Mouse (Mus musculus): ENCODE data around the gene Klc1. TPM values are rescaled to one million over a fixed set of nuclear protein-coding genes. Genes with fewer than 3 reads are reported as not detected.

Klc1 gene
- total and polyA plus RNA-seq, 3 experiments: 71.6 to 107 (median 87.7) TPM

- peak; percentile 99 for DNase-seq
These were observed 55.3 kb downstream of the Klc1 start, which contains the start of the genes Xrcc3 and Zfyve21 for GRCm38 (mm10) chr12:111813766-111814617. TSS of gene Xrcc3 (minus strand) at chr12:111813873. TSS of gene Zfyve21 (plus strand) at chr12:111814170.

DNA sequence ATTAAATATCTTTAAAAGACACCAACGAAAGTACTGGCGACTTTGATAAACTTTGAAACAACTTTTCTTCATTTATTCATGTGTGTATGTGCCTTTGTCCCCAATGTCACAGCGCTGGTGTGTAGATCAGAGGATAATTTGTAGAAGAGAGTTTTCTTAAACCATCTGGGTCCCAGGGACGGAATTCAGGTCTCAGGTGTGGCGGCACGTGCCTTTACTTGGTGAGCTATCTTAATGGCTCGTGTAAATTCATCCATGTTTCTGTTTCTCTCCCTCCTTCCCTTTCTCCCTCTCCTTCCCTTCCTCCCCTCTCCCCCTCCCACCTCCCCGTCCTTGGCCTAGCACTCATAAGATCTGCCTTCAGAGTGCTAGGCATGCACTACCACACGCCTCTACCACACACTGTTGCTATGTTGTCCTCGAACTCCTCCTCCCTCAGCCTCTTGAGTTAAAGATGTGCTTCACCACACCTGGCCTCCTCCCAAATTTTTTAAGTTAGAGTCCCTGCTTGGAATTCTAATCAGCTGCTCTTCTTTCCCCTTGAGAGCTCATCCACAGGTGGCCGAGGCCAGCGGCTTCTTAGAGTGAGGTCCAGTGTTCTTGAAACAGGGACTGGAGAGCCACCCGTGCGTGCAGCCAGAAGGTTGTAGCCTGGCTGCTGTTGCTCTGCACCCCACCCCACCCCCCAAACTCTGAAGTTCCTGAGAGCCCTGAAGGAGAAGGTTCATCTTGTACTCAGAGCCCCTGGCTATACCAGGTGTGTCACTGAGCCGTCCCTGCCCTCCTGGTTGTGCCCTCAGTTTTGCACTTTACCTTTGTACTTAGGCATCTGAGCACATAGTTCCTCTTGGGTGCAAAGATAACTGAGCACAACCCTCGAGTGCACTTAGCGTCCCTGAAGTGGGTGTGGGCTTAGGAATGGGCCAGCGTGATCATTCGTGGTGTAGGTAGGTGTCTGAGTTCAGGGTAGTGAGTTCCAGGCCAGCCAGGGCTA is 56.4 kb downstream of the Klc1 start:
- peak; percentile 52 for DNase-seq

DNA sequence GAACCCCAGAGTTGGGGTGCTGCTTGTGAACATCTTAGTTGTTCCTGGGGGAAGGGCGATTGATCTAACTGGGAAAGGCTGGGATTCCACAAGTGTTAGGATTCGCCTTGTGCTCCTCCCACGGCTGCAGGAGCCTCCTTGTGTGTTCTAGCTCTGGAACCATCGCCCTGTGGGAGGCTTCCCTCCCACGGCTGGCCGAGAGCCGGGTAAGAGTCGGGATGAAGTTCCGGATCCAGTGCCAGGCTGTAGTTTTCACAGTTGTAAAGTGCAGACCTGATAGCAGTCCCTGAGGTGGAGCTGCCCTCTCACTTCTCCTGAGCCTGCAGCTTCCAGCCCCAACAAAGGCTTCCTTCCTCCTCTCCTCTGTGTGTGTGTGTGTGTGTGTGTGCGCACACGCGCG is 57.9 kb downstream of the Klc1 start:
- DNase-seq: peak; percentile 66

- no peak for DNase-seq
These were observed 58.3 kb downstream of the Klc1 start for GRCm38 (mm10) chr12:111816967-111817366.

- DNase-seq: peak; percentile 65
These were observed 59.3 kb downstream of the Klc1 start for GRCm38 (mm10) chr12:111817991-111818390.

- peak; percentile 64 for DNase-seq
These were observed 61.3 kb downstream of the Klc1 start for GRCm38 (mm10) chr12:111819936-111820335.

GRCm38 (mm10) chr12:111820708-111821107 is 62.1 kb downstream of the Klc1 start:
- no peak for DNase-seq

DNA sequence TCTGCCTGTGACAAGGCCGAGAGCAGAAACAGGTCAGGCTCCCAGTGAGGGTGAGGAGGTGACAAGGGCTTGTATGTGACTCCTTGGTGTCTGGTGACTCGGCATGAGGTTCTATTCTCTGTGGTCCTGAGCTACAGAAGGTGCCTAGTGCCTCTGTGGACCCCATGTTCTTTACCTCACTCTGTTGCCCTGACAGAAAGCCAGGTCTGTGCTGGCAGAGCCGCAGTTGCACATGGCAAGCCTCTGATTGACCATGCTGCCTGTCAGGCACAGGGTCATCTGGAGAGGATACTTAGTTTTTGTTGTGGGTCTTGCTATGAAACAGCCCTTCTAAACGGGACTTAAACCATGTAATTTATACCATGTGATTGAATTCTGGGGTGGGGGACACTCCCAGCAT is 63.3 kb downstream of the Klc1 start:
- DNase-seq: no peak

DNA sequence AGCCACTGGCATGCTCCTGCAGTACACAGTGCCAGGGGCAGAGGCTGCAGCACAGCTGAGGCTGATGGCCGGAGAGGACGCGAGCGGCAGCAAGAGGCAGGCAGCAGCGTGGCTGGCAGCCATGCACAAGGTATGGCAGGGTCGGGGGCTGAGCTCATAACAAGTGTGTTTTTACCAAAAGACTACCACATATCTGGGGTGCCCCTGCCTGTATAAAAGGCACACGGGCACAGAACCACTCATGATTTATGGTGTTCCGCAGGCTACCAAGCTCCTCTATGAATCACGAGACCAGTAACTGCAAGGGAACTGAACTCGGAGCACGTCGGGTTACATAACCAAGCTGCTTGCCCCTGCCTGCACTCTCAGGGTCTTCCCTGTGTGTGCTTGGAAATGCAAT is 68.9 kb downstream of the Klc1 start:
- DNase-seq: no peak

DNA sequence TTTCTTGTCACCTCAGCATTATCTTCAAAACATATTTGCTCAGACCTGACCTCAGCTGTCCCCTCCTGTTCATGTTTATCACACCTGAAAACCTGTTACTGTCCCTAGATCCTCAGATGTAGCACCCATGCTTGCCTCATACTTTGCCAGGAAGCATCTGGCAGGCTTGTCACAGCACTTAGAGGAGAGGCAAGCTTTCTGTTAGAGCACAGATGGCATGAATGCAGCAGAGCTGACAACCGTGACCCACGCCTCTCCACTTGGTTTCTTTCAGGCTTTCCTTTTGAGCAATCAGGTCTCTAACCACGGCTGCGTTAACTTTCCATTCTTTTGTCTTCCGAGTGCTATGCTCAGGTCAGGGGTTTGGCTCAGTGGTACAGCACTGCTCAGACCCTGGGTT is 70.8 kb downstream of the Klc1 start:
- no peak for DNase-seq

DNA sequence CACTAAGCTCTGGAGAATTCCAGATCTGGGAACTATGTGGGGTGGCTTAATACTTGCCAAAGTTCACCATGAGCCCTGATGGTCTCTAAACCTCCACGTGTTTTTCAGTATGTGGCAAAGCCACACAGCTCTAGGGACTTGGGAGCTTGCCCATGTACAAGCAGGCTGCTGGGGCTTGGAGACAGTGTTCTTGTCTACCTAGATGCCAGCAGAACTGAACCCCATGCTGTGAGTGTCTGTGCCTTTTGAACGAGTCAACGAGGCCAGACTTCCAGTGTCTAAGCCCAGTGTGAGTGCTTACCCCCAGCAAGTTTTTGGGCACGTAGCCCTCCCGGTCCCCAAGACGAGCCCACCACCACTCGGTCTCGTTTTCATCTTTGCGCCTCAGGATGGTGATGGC is 71.3 kb downstream of the Klc1 start:
- DNase-seq: no peak

- DNase-seq: no peak
These were observed 71.7 kb downstream of the Klc1 start for GRCm38 (mm10) chr12:111830375-111830774.

DNA sequence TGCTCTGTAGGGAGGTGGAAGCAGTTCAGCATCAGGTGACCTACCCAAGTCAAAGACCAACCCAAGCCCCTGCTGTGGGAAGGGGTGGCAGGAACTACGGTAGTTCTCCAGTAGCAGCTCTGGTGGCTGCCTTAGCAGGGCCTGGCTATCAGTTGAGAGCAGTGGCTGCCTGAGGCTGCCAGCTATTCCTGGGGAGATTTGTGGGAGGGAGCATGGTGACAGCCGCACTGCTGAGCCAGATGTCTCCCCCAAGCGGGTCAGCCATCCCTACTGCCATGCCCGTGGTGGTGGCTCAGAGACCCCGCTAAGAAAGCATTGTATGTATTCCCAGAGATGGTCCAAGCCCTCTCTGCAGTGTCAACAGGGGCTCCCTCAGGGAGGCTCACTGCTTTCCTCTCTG is 74.0 kb downstream of the Klc1 start:
- no peak for DNase-seq

- no peak for DNase-seq
These were observed 74.8 kb downstream of the Klc1 start for GRCm38 (mm10) chr12:111833457-111833856.

- DNase-seq: no peak
These were observed 84.2 kb downstream of the Klc1 start for GRCm38 (mm10) chr12:111842565-111843433.

GRCm38 (mm10) chr12:111843470-111843869 is 84.8 kb downstream of the Klc1 start:
- DNase-seq: no peak

- no peak for DNase-seq
These were observed 87.3 kb downstream of the Klc1 start for GRCm38 (mm10) chr12:111845953-111846352.

GRCm38 (mm10) chr12:111846815-111847214 is 88.2 kb downstream of the Klc1 start:
- no peak for DNase-seq

GRCm38 (mm10) chr12:111848300-111848798 is 89.7 kb downstream of the Klc1 start:
- DNase-seq: peak; percentile 31

DNA sequence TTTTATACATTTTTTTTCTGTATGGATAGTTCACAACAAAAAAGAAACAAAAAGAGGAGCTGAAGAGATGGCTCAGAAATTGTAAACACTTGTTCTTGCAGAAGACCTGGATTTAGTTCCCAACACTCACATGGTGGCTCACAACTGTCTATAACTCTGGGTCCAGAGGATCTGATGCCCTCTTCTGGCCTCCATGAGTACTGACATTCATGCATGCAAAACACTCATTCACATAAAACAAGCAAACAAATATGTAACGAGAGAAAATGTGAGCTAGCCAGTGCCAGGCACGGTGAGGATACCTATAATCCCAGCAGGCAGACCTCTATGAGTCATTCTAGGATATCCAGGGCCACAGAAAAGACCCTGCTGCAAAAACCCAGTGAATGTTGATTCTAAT is 92.6 kb downstream of the Klc1 start:
- DNase-seq: no peak

DNA sequence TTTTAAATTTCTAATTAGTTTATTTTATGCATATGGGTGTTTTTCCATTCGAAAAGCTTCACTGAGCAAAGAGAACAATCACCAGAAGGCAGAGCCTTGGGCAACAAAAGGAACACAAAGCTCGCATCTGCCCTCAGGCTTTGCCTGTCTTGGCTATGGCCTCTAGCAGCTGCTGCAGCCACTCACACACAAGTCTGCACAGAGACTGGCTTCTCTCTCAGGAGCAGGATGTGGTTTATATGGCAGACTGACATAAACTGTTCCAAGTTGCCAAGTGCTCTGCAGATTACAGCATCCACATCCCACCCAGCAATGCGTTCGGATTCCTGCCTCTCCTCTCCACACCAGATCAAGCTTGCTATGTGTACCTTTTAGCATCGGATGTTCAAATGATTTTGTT is 93.1 kb downstream of the Klc1 start:
- no peak for DNase-seq

Measured in adrenal gland, adult 2 months (tissue).